Mouse (Mus musculus) heart, postnatal 36 days (tissue): ENCODE measurements around the gene Lims1. TPM values are rescaled to one million over a fixed set of nuclear protein-coding genes. Genes with fewer than 3 reads are reported as not detected.

Experiments used
- DNase-seq, 2 experiments: peaks; one replicate each; pipeline ENCODE4 v3.0.0; 2021 to 2022
- intact Hi-C: fragments of 180-260 bp; cut with DNase I; formaldehyde crosslinking; loops from one replicate; pipeline ENCODE4 v1.15.1; 2025
- total RNA-seq, 2 experiments: library from RNA; stranded (reverse); gene quantifications; 2 replicates each; pipeline ENCODE4 v1.2.3; 2021

Lims1 gene
- total RNA-seq, 2 experiments from 2014 or later: 159 to 186 TPM

GRCm38 (mm10) chr10:58412852-58413251 lies 89.6 kb downstream of the Lims1 start:
- no peak for DNase-seq
- intact Hi-C loops: no loop called here

GRCm38 (mm10) chr10:58416702-58417101 lies 93.4 kb downstream of the Lims1 start:
- intact Hi-C loops: no loop called here
- DNase-seq: no peak

- no peak for DNase-seq
- intact Hi-C loops: no loop called here
Measured at GRCm38 (mm10) chr10:58418290-58418971, 95.2 kb downstream of the Lims1 start.

- DNase-seq: no peak
- intact Hi-C loops: no loop called here
Measured at GRCm38 (mm10) chr10:58427930-58428329, 104.7 kb downstream of the Lims1 start.

- DNase-seq: no peak
- intact Hi-C loops: loop anchor here (5.0 kb wide), 3 partner anchors 39 to 189 kb away; partner anchors contain the start of genes Ccdc138 and Gcc2
Measured at GRCm38 (mm10) chr10:58445850-58446249, 122.6 kb downstream of the Lims1 start.

GRCm38 (mm10) chr10:58446384-58447279 lies 123.4 kb downstream of the Lims1 start, which contains the start of gene Ranbp2:
Ranbp2 (plus strand) TSS chr10:58446920.
- intact Hi-C loops: loop anchor here (5.0 kb wide), 3 partner anchors 39 to 189 kb away; partner anchors contain the start of genes Ccdc138 and Gcc2
- peak; percentile 97 for DNase-seq

- intact Hi-C loops: loop anchor here (5.0 kb wide), 3 partner anchors 40 to 190 kb away; partner anchors contain the start of genes Ccdc138 and Gcc2
- DNase-seq: no peak
Measured at GRCm38 (mm10) chr10:58447280-58447781, 124.1 kb downstream of the Lims1 start.

- DNase-seq: no peak
- intact Hi-C loops: no loop called here
Measured at GRCm38 (mm10) chr10:58451575-58451974, 128.3 kb downstream of the Lims1 start.

GRCm38 (mm10) chr10:58452185-58452584 lies 128.9 kb downstream of the Lims1 start:
- no peak for DNase-seq
- intact Hi-C loops: no loop called here

GRCm38 (mm10) chr10:58459896-58460295 lies 136.6 kb downstream of the Lims1 start:
- no peak for DNase-seq
- intact Hi-C loops: loop anchor here (5.0 kb wide), 1 partner anchor 173 kb away; no protein-coding TSS in a partner anchor

Other genes with a start within 250 kb of the Lims1 start
- not detected for gene AW822073, start 98.5 kb upstream of the Lims1 start, total RNA-seq
- gene Duxf3, start 90.8 kb upstream of the Lims1 start, total RNA-seq: not detected
- gene Gm4981, start 86.8 kb upstream of the Lims1 start, total RNA-seq: not detected
- 10 to 100 TPM; 27.9 to 34.5 TPM for gene Gcc2, start 68.0 kb upstream of the Lims1 start, total RNA-seq
- gene Ranbp2, start 123.5 kb downstream of the Lims1 start, total RNA-seq: 10 to 100 TPM; 45.1 to 54.4 TPM
- under 1 TPM; 0.80 to 0.92 TPM for gene Ccdc138, start 174.5 kb downstream of the Lims1 start, total RNA-seq